Mouse (Mus musculus): Measurements from ENCODE around the gene Mlf2. TPM values are rescaled to one million over a fixed set of nuclear protein-coding genes. Genes with fewer than 3 reads are reported as not detected.

Mlf2 gene
- total RNA-seq, 2 experiments from 2014 or later: 252 to 255 TPM

DNA sequence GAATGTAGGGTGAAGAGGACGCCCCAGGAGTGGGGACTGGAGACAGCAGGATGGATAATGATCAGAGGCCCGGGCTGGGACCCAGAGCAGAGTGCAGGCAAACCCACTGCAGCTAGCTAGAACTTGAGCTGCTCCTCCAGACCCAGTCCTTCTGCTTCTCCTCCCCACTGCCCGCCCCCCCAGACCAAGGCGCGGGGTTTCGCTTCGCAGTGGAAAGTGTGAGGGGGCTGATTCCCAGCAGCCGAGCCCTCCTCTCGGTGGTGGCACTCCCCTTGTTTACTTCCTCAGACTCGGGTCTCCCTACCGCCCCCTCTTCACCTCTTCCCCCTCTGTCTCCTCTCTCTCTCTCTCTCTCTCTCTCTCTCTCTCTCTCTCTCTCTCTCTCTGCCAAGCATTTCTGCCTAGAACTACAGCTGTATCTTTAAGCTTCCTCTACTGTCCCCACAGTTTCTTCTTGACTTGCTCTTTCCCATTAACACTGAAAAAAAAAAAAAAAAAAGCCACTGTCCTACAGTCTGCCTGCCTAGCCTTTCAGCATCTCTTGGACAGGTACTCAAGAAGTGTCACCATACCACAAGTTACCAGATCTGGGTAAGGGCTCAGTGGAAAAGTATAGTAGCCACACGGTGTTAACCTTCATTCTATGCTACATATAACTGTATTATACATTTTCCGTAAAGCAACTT, 19.5 kb upstream of the Mlf2 start, which contains the start of gene Lag3:
Gene Lag3, minus strand, starts transcription at position 173 of the 686 bp plus-strand sequence.
- no peak for DNase-seq

DNA sequence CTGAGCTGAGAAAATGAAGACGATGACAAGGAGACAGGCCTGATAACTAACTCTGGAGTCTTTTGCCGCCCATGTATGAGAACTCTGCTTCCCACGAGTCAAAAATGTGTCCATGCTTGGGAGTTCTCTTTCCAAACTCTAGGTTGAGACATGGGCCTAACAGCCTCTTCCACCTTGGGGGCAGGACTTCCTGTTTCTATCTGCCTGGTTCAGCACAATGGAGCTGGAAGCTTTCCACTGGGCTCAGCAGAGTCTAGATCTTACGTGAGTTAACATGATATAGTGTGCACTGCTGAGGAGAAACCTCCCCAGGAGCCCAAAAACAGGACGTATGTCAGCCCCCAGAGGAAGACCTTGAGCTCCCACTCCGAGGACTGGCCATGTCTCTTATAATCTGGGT, 18.0 kb upstream of the Mlf2 start:
- no peak for DNase-seq

- no peak for DNase-seq
Measured at GRCm38 (mm10) chr6:124913721-124914285, 17.4 kb upstream of the Mlf2 start.

DNA sequence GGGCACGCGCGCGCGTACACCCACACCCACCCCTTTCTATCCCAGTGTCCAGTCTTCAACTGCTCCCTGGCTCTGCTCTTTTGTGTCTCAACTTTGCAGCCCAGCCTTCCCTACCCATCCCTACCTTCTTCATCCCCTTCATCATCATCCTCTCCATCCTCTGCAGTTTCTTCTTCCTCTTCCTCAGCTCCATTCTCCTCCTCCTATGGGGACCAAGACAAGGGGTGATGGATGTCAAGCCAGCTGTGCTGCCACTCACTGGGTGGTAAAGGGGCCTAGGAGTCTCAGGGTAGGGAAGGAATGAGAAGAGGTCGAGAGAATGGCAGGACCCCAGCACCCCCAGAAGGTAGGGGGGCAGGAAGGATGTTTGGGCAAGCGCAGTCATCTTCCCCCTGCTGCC, 16.7 kb upstream of the Mlf2 start:
- no peak for DNase-seq

GRCm38 (mm10) chr6:124915160-124915941, 15.8 kb upstream of the Mlf2 start:
- no peak for DNase-seq

DNA sequence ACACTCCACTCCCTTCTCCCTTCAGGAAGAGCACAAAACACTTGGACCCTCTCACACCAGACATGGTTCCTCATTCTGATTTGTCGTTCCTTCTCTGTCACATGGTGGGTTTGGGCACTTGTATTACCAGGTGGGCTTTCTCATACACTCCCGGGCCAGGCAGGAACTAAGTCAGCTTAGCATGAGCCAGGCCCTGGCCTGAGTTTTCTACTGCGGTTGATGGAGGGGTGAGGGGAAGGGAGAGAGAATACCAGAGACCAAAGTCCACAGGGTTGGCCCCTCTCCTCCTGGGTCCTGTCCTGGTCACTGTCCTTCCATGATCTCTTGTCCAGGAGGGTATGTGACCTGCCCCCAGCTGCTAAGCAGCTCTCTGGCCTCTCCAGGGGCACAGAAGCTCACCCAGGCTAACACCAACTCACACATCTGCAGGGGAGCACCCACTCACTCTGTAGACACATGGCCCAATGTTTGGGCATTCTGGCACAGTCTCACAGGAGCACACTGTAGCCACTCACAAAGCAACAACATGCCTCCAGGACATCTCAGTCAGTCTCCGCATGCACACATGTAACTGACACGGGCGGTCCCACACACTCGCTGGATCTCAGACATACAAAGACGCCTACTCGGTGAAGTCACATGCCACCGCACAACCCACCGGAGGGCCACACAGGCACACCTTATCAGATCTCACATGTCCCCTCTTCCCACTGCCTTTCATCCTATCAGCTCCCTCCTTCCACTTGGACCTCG, 15.1 kb upstream of the Mlf2 start:
- DNase-seq: no peak

GRCm38 (mm10) chr6:124916695-124917517, 14.3 kb upstream of the Mlf2 start:
- DNase-seq: peak; percentile 98

DNA sequence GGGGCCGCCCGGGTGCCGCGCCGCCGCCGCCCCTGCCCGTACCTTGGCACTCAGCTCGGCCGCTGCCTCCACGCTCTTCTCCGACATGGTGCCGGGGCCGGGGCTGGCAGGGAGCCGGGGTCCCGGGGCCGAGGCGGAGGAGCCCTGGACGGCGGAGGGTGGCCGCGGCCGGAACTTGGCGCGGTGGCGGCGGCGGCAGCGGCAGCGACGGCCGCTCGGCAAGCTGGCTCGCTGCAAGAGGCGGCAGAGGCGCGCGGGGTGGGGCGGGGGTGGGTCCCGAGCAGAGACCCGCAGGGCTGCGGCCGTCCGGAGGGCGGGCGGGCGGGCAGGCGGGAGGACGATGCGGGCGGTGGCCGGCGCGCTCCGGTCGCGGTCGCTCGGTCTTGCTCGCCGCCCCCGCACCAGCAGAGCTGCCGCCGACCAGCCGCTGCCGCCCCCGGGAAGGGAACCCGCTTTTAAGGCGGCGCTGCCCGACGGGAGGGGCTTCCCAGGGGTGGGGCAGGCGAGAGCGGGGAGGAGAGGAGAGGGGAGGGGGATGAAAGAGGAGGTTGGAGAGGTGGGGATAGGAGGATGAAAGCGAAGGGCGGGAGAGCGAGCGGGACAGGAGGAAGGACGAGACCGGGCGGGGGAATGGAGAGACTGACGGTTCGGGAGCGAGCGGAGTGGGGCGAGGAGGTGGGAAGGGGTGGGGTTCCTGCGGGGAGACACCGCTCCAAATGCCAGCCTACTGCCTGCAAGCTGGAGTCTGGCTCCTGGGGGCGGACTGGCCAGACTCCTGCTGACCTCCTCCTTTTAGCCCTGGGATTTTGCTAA, 13.5 kb upstream of the Mlf2 start:
- DNase-seq: peak; percentile 88

DNA sequence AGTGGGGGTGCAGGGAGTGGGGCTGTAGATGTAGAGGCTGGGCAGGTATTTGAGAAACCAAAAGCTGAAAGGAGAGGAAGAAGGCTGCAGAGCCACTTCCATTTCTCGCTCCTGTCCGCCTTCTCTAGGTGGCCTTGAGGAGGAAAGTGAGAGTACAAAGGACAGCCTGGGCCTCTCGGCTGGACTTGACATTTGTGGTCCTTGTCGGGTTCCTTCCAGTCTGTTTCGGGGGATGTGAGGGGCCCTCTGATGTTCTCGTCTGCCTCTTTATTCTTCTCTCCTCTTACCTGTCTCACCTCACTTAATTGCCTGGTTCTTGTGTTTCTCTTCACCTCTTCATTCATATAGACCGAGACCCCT, 12.9 kb upstream of the Mlf2 start:
- no peak for DNase-seq

DNA sequence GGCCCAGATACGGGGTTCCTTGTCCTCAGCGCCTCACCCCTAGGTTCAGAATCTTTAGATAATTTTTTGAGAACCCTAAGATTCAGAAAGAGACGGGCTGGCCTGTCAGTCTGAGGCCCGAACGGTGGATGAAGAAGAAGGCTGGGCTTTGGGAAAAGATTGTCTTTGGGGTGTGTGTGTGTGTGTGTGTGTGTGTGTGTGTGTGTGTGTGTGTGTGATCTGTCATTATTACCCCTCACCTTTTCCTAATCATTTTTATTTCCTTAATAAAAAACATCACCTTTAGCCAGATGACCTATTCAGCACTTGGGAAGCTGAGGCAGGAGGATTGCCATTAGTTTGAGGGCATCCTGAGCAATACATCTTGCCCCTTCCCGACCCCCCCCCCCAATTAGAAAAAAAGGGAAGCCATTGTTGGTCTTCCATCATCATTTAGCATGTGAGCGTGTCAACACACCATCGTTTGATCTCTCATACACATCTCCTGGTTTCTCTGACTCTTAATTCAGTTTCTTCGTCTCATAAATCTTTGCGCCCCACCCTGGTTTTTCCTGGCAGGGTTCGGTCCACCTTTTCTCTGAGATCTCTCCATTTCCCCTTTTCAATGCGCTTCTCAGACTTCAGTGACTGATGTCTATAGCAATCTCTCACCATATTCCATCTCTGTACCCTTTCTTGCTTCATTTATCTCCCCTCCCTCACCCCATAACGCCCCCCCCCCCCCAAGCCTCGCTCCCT, 12.1 kb upstream of the Mlf2 start:
- no peak for DNase-seq

DNA sequence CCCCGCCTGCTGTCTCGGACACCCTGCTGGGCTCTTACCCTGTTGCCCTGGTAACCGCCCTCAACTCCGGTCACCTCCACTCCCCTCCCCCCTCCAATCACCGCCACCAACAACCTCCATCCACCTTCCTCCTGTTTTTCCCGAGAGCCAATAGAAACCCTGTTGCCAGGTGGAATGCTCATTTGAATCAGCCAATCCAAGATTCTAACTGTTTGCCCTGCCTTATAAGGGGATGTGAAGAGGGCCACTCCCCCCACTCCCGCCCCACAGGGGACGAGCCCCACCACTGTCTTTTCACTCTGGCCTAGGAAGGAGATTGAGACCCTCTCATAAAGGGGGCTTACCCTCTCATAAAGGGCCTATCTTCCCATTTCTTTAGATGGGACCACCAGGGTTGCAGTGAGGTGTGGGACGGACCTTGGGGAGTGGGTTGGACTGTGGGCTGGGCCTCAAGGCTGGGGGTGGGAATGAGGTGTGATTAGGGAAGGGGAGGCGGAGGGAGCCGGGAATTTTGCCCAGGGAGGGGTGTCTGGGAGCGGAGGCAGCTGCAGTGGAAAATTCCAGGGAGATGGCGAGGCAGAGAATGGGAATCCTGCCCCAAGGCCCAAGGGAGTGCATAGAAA, 11.4 kb upstream of the Mlf2 start, which contains the start of gene Ptms:
Gene Ptms, minus strand, starts transcription at position 409 of the 623 bp plus-strand sequence.
- peak; percentile 92 for DNase-seq

DNA sequence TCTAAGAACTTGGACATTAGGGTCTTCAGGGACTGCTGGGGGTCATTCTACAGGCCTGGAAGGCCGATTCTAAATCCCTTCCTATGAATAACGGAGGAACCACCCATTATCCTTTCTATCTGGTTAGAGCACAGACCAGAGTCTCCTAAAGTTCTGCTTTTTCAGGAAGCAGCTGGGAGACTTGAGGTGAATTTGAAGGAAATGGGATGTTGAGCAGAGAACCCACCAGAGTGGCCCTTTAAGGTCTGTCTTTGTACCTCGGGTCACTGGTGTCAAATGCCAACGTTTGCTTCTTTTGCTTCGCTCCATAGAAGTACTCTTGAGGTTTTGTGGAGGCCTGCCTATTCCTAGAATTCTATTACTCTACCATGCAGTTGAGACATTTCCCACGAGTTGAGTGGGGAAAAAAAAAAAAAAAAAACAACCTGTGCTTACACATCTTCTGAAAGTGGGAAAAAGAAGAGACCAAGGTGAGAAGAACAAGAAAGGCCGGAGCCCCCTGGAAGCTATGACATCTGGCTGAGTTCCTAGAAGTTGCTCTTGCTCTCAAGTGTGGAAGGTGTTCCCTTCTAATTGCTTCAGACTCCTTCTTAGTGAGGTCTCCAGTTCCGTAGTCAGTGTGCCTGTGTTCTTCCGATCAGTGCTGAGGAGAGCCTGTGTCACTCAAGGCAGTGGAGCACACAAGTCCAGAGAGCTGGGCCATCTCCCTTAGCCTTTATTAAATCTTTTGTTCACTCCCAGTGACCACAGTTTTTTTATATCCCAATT, 10.7 kb upstream of the Mlf2 start:
- no peak for DNase-seq

GRCm38 (mm10) chr6:124921539-124921938, 9.6 kb upstream of the Mlf2 start:
- no peak for DNase-seq

- no peak for DNase-seq
Measured at GRCm38 (mm10) chr6:124925173-124925793, 5.9 kb upstream of the Mlf2 start.

- no peak for DNase-seq
Measured at GRCm38 (mm10) chr6:124925941-124926340, 5.2 kb upstream of the Mlf2 start.

GRCm38 (mm10) chr6:124930231-124930630, 955 bp upstream of the Mlf2 start:
- no peak for DNase-seq

GRCm38 (mm10) chr6:124931525-124932313, 533 bp downstream of the Mlf2 start:
- no peak for DNase-seq
